Mouse (Mus musculus): ENCODE results near the gene Ccser2.

Ccser2 gene

GRCm38 (mm10) chr14:36942716-36943115 is 25.9 kb downstream of the Ccser2 start:
- in situ Hi-C loops (cut with MboI), result loop anchor here (10.0 kb wide), 1 partner anchor 78 kb away; no protein-coding TSS in a partner anchor

- in situ Hi-C loops (cut with MboI), result no loop called here
Observed at GRCm38 (mm10) chr14:36937941-36938340, 30.6 kb downstream of the Ccser2 start.

DNA sequence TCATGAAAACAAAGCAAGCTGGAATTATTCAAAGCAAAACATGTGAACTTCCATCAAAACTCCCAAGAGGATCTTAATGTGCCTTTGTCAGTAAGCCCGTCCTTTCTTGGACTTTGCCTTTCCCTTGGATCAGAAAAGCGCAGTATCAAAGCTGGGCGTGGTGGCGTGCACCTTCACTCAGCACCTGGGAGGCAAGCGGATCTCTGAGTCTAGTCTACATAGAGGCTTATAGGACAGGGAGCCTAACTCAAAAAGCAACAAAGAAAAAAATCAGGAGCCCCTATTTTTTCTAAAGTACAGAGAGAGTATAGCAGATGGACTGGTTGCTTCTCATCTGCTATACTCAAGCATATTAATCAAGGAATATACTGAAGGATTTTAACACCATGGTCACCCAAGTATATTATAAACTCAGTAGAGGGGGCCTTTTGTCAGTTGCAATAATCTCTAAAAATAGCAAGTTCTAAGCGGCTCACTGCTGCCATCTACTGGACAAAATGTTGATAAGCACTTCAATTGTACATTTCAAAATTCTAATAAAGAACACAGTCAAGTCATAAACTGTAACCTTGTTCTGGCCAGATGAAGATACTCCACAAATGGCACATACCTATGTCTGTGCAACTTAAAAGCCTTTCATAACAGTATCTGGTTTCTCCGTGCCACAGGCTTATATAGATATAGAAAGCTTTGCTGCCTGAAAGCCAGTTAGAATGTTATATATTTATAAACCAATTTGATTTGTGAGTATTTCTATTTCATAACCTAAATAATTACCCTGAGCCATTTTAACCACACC is 31.3 kb downstream of the Ccser2 start:
- in situ Hi-C loops (cut with MboI), result no loop called here

DNA sequence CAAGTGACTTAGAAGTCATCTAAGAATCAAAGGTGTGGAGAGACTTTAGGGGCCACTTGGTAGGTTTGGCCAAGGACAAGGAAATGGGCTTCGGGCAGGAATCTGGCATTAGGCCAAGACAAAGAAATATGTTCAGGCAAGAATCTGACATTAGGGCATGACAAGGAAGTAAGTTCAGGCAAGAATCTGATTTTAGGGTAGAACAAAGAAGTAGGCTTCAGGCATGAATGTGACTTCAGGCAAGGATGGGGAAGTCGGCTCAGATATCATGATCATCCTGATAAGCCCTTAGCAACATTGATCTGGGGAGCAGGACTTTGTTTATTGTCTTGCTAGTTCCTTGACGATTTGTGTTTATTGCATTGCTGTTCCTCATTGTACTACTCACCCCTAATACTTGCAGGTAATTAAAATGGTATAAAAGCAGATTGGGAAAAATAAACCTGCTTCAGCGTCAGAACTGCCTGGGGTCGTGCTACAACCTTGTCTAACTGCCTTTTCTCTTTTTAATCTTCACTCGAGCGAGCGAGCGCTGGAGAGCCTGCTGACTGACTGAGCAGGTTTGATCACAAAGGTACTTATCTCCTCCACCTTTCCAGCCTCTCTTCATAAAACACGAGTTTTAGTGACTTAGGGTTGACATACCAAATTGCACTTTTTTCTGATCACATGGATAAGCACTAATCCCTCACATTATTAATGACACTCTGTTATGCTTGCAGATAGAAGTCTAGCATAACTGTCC is 35.8 kb downstream of the Ccser2 start:
- in situ Hi-C loops (cut with MboI), result no loop called here

GRCm38 (mm10) chr14:36932038-36932437 is 36.5 kb downstream of the Ccser2 start:
- in situ Hi-C loops (cut with MboI), result no loop called here

DNA sequence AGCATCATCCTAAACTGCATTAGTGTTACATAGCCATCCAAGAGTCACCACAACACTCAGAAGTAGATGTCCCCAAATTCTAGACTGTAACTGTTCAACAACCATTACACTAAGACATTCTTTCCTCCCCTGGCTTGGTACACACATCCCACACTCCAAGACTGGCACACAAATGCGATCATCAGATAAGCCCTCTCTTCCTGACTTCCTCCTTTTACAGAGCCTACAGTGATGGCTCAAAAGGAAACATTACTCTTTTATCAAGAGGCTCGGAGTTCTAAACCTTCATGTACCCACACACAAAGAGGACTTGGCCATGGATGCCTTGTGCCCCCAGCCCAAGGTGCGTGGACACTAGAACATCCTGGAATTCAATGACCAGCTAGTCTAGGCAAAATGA is 45.2 kb downstream of the Ccser2 start:
- in situ Hi-C loops (cut with MboI), result no loop called here

- in situ Hi-C loops (cut with MboI), result no loop called here
Observed at GRCm38 (mm10) chr14:36921346-36922049, 47.1 kb downstream of the Ccser2 start.

GRCm38 (mm10) chr14:36919886-36920285 is 48.7 kb downstream of the Ccser2 start:
- in situ Hi-C loops (cut with MboI), result no loop called here

- in situ Hi-C loops (cut with MboI), result no loop called here
Observed at GRCm38 (mm10) chr14:36919146-36919545, 49.4 kb downstream of the Ccser2 start.

DNA sequence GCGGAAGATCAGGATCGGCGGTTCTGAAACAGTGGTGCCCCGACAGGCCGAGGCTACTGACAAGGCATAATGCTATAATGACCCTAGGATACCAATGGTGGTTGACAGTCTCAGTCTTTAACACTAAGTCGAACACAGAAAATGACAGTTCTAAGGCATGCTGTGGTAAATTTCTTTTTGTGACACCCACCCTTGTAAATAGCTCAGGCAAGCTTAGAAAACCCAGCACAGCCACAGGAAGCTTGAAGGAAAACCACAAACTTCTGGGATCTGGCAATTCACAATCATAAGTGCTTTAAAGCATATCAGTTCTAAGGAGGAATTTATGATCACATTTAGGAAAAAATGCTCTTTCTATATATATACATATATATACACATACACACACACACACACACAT is 53.4 kb downstream of the Ccser2 start:
- in situ Hi-C loops (cut with MboI), result no loop called here

DNA sequence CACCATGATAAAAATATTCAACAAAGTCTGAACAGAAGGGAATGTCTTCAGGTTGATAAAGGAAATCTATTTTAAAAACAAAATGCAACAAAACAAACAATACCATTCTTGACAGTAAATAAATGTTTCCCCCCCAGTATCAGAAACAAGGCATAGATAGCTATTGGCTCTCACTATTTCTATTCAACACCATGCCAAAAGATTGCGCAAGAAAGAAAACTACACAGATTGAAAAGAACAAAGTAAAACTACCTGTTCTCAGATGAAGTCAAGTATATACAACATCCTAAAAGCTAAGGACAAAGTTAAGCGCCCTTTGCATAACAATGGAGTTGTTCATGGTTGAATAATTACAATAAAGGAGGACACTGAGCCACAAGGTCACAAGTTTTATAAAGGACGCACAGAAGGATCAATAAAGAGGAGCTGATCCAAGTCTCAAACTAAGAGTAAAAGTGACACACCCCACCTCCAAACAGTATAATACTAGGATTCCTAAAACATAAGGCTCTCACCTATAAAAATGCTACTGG is 54.0 kb downstream of the Ccser2 start:
- in situ Hi-C loops (cut with MboI), result no loop called here

GRCm38 (mm10) chr14:36911738-36912137 is 56.8 kb downstream of the Ccser2 start:
- in situ Hi-C loops (cut with MboI), result no loop called here

DNA sequence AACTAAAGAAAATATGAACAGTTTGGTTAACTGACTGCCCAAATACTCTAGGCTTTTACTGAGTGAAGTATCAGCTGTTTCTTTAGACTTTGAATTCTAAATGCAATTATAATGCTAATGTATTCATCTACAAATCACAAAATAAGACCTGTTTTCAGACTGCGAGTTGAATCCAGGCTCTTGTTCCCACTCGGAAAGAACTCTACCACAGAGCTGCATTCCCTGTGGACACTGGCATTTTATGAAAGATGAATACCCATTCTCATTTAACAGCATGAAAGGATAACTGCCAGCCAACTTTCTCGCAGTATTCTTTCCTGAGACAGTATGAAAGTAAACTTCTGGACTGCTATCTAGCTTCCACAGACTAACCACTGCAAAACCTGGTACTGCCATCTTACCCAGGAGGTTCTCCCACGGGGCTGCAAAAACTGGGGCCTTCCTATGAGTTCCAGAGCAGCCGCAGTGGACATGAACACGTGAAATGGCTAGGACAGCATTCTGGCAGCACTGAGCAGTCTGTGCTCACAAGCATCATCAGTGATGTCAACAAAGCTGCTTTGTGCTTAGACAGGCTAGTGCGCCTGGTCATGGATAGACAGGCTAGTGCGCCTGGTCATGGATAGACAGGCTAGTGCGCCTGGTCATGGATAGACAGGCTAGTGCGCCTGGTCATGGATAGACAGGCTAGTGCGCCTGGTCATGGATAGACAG is 62.6 kb downstream of the Ccser2 start:
- in situ Hi-C loops (cut with MboI), result no loop called here

DNA sequence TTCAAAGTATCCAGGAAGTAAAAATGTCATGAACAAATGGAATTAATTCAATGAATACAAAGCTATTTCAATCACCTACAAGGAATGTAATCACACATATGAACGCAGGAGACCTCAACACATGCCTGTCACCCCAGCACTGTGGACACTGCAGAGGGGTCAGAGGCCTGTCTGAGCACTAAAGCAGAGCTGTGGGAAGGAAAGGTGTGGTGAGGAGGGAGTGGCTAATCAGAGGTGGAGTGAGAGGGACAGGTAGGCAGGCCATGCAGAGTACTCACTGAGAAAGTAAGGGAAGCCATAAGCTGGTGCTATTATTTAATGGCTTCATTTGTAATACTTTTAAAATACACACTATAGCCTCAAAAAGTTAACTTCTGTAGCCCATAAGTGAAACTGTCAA is 64.4 kb downstream of the Ccser2 start:
- in situ Hi-C loops (cut with MboI), result no loop called here

DNA sequence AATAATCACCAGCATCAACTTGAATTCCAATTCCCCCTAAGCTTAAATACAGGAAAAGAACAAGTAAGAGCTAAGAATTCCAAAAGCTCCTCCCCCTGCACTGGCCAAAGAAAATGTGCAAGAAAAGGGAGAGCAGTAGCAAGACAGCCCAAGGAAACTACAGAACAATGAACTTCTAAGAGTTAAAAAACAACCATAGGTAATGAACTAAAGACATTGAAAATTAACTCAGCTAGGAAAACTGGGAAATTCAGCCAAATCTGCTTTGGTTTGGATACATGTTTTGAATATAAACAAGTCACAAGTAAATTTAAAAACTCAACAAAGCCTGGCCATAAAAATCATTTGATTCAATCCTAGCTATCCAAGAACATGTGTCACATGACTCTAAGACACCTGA is 67.7 kb downstream of the Ccser2 start:
- in situ Hi-C loops (cut with MboI), result no loop called here

GRCm38 (mm10) chr14:36894701-36895100 is 73.9 kb downstream of the Ccser2 start:
- in situ Hi-C loops (cut with MboI), result no loop called here

DNA sequence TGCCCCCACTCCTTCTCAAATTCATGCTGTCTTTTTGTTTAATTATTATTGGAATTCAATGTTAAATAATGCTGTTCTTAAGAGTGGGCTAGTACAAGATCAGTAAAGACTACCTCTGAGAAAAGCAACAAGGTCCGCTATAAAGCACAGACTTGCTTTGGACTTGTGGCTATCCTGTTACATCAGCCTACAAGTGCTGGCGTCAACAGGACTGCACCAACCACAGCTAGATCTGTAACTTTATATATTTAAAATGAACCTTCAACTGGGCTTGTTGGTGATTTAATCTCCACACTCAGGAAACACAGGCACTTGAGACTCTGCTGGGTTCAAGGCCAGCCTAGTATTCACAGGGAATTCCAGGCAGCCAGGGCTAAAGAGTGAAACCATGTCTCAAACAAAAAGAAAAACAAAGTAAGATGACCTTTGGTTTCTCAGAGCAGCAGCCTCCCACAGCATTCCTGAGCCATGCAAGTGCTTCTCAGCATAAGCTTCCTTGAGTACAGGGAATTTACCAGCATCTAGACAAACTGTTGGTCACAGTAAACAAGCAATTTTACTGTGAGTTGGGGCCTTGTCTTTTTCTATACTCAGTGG is 75.7 kb downstream of the Ccser2 start:
- in situ Hi-C loops (cut with MboI), result no loop called here

DNA sequence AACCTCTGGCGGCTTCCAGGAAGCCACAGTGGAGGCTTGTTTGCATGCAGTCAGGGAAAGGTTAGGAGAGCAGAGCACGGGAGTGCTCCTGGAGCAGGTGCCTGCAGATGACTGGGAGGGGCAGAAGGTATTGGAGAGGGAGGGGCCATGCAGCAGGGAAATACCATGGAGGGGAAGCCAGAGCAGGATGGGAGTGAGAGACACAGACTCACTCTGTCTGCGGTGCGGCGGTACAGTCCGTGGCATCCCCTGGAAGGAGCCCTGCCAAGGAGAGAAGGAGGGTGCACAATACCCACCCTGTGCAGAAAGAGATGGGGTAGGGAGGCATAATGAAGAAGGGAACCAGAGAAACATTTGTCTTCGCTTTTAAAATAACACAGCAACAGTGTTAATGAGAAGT is 78.4 kb downstream of the Ccser2 start:
- in situ Hi-C loops (cut with MboI), result no loop called here

- in situ Hi-C loops (cut with MboI), result no loop called here
Observed at GRCm38 (mm10) chr14:36885680-36886079, 82.9 kb downstream of the Ccser2 start.

DNA sequence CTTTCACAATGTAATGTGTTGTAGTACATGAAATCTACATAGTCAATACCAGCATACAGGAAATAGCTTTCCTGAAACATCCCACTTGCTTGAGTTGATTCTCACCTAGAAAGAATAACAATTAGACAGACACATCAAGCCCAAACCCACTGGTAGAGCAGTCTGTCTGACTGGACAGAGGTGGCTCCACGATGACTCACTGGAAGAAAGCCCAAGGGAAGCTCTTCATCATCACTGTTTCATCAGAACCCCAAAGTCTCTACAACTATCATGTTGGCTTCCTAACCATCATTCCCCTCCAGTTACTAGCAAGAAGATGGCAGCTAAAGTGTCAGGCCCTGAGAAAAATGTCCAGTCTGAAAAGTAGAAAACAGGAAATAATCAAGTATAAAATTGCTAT is 83.5 kb downstream of the Ccser2 start:
- in situ Hi-C loops (cut with MboI), result no loop called here

DNA sequence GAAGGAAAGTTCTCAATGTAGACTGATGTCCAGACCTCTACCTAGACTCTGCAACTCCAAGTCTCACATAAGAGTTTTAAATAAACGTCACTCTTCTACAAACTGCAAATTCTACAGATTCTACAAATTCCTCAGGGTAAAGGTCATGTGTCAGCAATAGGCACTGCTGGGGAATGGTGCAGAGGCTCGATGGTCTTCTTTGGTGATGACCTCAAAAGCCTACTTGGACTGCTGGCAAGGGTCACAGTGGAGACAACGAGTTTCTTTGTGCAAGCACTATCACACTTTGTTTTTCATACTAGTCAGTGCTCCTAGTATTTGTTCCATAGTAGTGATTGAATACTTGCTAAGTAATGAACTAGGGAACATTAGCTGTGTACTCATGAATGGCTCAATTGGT is 85.0 kb downstream of the Ccser2 start:
- in situ Hi-C loops (cut with MboI), result no loop called here

Data from mature B cell (primary cell).